8 mouse cellular contexts compared by ENCODE assay signal in genomic region chr11:120823551-120823947, GRCm38 (mm10). TPM values are rescaled to one million over a fixed set of nuclear protein-coding genes. Genes with fewer than 3 reads are reported as not detected.
DNase-seq lines count a peak whose midpoint lies in the region; ATAC-seq and TF ChIP-seq lines count a peak whose summit lies in the region.

No protein-coding gene starts in this region.

- ATAC-seq in limb, embryonic 14.5 days (ENCODE audit: low FRiP score, low read depth), result peak; percentile 30

- H3K27ac ChIP-seq in limb, embryonic 14.5 days (replicated peaks; ENCODE audit: low read depth, low read length), result peak overlapping the region; percentile 98

- no peak for TF ChIP-seq POLR2A in limb, embryonic 14.5 days (IDR thresholded peaks at IDR 0.05; ENCODE audit: borderline replicate concordance, extremely low read depth, insufficient read depth, insufficient read length)

- peaks cover 23% of the 10 kb centered on the region for H3K4me1 ChIP-seq in limb, embryonic 14.5 days (ENCODE audit: control insufficient read depth, insufficient read depth, low read length)

- H3K9me3 ChIP-seq in limb, embryonic 14.5 days (ENCODE audit: control insufficient read depth, low read length), result no peaks in the 10 kb centered on the region

- H3K9ac ChIP-seq in limb, embryonic 14.5 days (ENCODE audit: low read depth, low read length, severe bottlenecking), result peak overlapping the region; percentile 89

- peak overlapping the region; percentile 72 for H3K4me2 ChIP-seq in limb, embryonic 14.5 days (replicated peaks; ENCODE audit: low read depth, low read length, severe bottlenecking)

- peak overlapping the region; percentile 89 for H3K4me3 ChIP-seq in limb, embryonic 14.5 days (replicated peaks; ENCODE audit: low read length)

- intact Hi-C loops in gastrocnemius, postnatal 14 days (cut with DNase I; ENCODE audit: low total_unique reads), result loop anchor here (10.0 kb wide), 1 partner anchor 71 kb away; no protein-coding TSS in a partner anchor

- no peaks in the 10 kb centered on the region for H3K27me3 ChIP-seq in limb, embryonic 14.5 days (ENCODE audit: control insufficient read depth, insufficient read depth, low read length)

- DNase-seq in gastrocnemius, adult 18-20 months (ENCODE audit: low spot score), result peak; percentile 22
- DNase-seq in gastrocnemius, postnatal 4 days (ENCODE audit: low spot score in 2 of 2), result no peak
- DNase-seq in right cerebral cortex, postnatal 14 days, result peak; percentile 72
- no peak for DNase-seq in right cerebral cortex, adult 2 months (ENCODE audit: low spot score in 2 of 2)
- DNase-seq in gastrocnemius, postnatal 14 days, result peak; percentile 66
- DNase-seq in limb, embryonic 14.5 days (ENCODE audit: low spot score), result peak; percentile 49
- peak; percentile 23 for DNase-seq in skeletal muscle tissue, adult 2 months (ENCODE audit: low read depth, low spot score)
- DNase-seq in layer of hippocampus, postnatal 25 days (ENCODE audit: extremely low spot score in 1 of 2, low spot score in 1 of 2), result no peak

- WGBS in limb, embryonic 14.5 days, result under 1% methylated on average over 29 of the region's 40 CpGs

- H3K36me3 ChIP-seq in limb, embryonic 14.5 days (ENCODE audit: control insufficient read depth, insufficient read depth, low read length), result peaks cover 34% of the 10 kb centered on the region

RNA-seq across cellular contexts. Expression of gene Fasn, which starts 0.8 kb away (rescaled TPM):
- total RNA-seq in gastrocnemius, adult 18-20 months (2021), result 10 to 100 TPM; 11.4 to 17.1 TPM
- total RNA-seq in gastrocnemius, postnatal 4 days (2021), result 10 to 100 TPM; 48.6 to 49.9 TPM
- 10 to 100 TPM; 13.9 to 19.4 TPM for total RNA-seq in gastrocnemius, postnatal 14 days (2021)
- polyA plus RNA-seq in limb, embryonic 14.5 days (2012; rRNA removed), result 187 and 282 TPM in 2 replicates
- 81.9 and 86.7 TPM in 2 replicates for polyA plus RNA-seq in limb, embryonic 14.5 days (2014; fragmentation: Nextera tagmentation; extraction: Ambion mirVana)
- 100 to 1,000 TPM; 191 to 198 TPM for total RNA-seq in layer of hippocampus, postnatal 25 days (2021)

RNA-seq across cellular contexts. Expression of gene Dus1l, which starts 27.3 kb away (rescaled TPM):
- total RNA-seq in gastrocnemius, adult 18-20 months (2021), result 10 to 100 TPM; 27.6 to 28.6 TPM
- 10 to 100 TPM; 37.8 TPM for total RNA-seq in gastrocnemius, postnatal 4 days (2021)
- 10 to 100 TPM; 35.2 to 37.4 TPM for total RNA-seq in gastrocnemius, postnatal 14 days (2021)
- polyA plus RNA-seq in limb, embryonic 14.5 days (2012; rRNA removed), result 55.3 and 55.8 TPM in 2 replicates
- 60.2 and 63.4 TPM in 2 replicates for polyA plus RNA-seq in limb, embryonic 14.5 days (2014; fragmentation: Nextera tagmentation; extraction: Ambion mirVana)
- total RNA-seq in layer of hippocampus, postnatal 25 days (2021), result 10 to 100 TPM; 45.7 to 50.0 TPM

RNA-seq across cellular contexts. Expression of gene Gps1, which starts 39.5 kb away (rescaled TPM):
- total RNA-seq in gastrocnemius, adult 18-20 months (2021), result 10 to 100 TPM; 62.5 to 63.3 TPM
- 10 to 100 TPM; 67.1 to 70.9 TPM for total RNA-seq in gastrocnemius, postnatal 4 days (2021)
- 10 to 100 TPM; 49.5 to 51.8 TPM for total RNA-seq in gastrocnemius, postnatal 14 days (2021)
- 236 and 273 TPM in 2 replicates for polyA plus RNA-seq in limb, embryonic 14.5 days (2012; rRNA removed)
- 248 and 249 TPM in 2 replicates for polyA plus RNA-seq in limb, embryonic 14.5 days (2014; fragmentation: Nextera tagmentation; extraction: Ambion mirVana)
- 100 to 1,000 TPM; 147 to 153 TPM for total RNA-seq in layer of hippocampus, postnatal 25 days (2021)

RNA-seq across cellular contexts. Expression of gene Rfng, which starts 39.5 kb away (rescaled TPM):
- total RNA-seq in gastrocnemius, adult 18-20 months (2021), result 10 to 100 TPM; 12.6 to 13.0 TPM
- total RNA-seq in gastrocnemius, postnatal 4 days (2021), result 10 to 100 TPM in 1 of 2 experiments, 1 to 10 TPM in 1; 8.3 to 10.9 TPM
- total RNA-seq in gastrocnemius, postnatal 14 days (2021), result 1 to 10 TPM; 6.7 to 7.9 TPM
- polyA plus RNA-seq in limb, embryonic 14.5 days (2012; rRNA removed), result 61.0 and 79.7 TPM in 2 replicates
- 36.8 and 39.0 TPM in 2 replicates for polyA plus RNA-seq in limb, embryonic 14.5 days (2014; fragmentation: Nextera tagmentation; extraction: Ambion mirVana)
- total RNA-seq in layer of hippocampus, postnatal 25 days (2021), result 10 to 100 TPM; 68.8 to 74.1 TPM

Comparison
In these comparisons a context has a peak if more than half of its experiments do, and no peak if none do; other contexts are left out.
1. DNase-seq: peak in gastrocnemius, adult 18-20 months (single experiment), right cerebral cortex, postnatal 14 days (single experiment), gastrocnemius, postnatal 14 days (single experiment), limb, embryonic 14.5 days (single experiment) and skeletal muscle tissue, adult 2 months (single experiment); none in gastrocnemius, postnatal 4 days (0 of 2), right cerebral cortex, adult 2 months (0 of 2) and layer of hippocampus, postnatal 25 days (0 of 2).